Comparison of ENCODE assay signal across 29 mouse cellular contexts in the genomic region with DNA sequence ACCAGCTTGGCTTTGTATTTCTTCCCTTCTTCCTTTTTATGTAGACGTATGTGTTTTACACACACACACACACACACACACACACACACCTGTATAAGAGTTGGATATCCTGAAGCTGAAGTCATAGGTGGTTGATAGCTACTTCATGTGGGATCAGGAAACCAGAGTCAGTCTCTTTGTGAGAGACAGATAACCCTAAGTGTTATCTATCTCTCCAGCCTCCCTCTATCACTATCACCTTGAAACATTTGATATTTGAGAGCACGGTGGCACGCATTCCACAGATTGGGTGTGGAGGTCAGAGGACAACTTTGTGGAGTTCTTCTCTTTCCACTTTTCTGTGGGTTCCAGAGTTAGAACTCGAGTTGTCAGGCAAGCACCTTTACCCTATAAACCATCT. TPM values are rescaled to one million over a fixed set of nuclear protein-coding genes. Genes with fewer than 3 reads are reported as not detected.
"Had no signal": no experiment of that assay in that cellular context is flagged by ENCODE, and none has a peak within 500 bp of the region (broad histone marks: within the 10 kb centered on the region; RNA-seq: fewer than 3 reads in every experiment).

No protein-coding gene starts in this region.

- H3K9me3 ChIP-seq: limb, embryonic 12.5 days; limb, embryonic 15.5 days; lung, embryonic 15.5 days; midbrain, embryonic 10.5 days; neural tube, embryonic 12.5 days; neural tube, embryonic 15.5 days had no signal

- ATAC-seq: hindbrain, postnatal 0 days; inflammation-experienced regulatory T-cells, adult 6 months; liver, postnatal 0 days had no signal

- H3K36me3 ChIP-seq: limb, embryonic 12.5 days; limb, embryonic 15.5 days; lung, embryonic 15.5 days; midbrain, embryonic 10.5 days; neural tube, embryonic 12.5 days; neural tube, embryonic 15.5 days had no signal

- H3K27ac ChIP-seq: hindbrain, postnatal 0 days; layer of hippocampus, adult 2 months; limb, embryonic 12.5 days; limb, embryonic 15.5 days; liver, embryonic 14.5 days; lung, embryonic 15.5 days; midbrain, embryonic 10.5 days; neural tube, embryonic 12.5 days; neural tube, embryonic 15.5 days had no signal

- H3K9ac ChIP-seq: limb, embryonic 12.5 days; limb, embryonic 15.5 days; liver, embryonic 14.5 days; liver, postnatal 0 days; lung, embryonic 15.5 days; neural tube, embryonic 12.5 days; neural tube, embryonic 15.5 days had no signal

- H3K4me3 ChIP-seq: layer of hippocampus, adult 2 months; limb, embryonic 12.5 days; limb, embryonic 15.5 days; lung, embryonic 15.5 days; midbrain, embryonic 10.5 days; neural tube, embryonic 12.5 days; neural tube, embryonic 15.5 days had no signal

- H3K4me2 ChIP-seq: limb, embryonic 12.5 days; limb, embryonic 15.5 days; liver, embryonic 11.5 days; lung, embryonic 15.5 days; neural tube, embryonic 12.5 days; neural tube, embryonic 15.5 days had no signal

- DNase-seq: kidney, adult 18-20 months; kidney, adult 9 months; kidney, postnatal 14 days; kidney, postnatal 4 days; layer of hippocampus, adult 9-11 months; left cerebral cortex, postnatal 4 days; liver, postnatal 0 days; lung, postnatal 10 days; lung, postnatal 4 days; midbrain, embryonic 14.5 days; right cerebral cortex, adult 18-20 months; right cerebral cortex, postnatal 25 days; thymus, postnatal 25 days had no signal

RNA-seq across cellular contexts. Expression of a gene that starts 0.8 kb away (rescaled TPM):
- total RNA-seq: megakaryocyte progenitor cell, adult 5-6 weeks had no signal
- polyA plus RNA-seq: inflammation-experienced regulatory T-cells, adult 6 months; limb, embryonic 12.5 days had no signal

RNA-seq across cellular contexts. Expression of a gene that starts 19.7 kb away (rescaled TPM):
- total RNA-seq: hindbrain, postnatal 0 days; left cerebral cortex, postnatal 4 days; megakaryocyte progenitor cell, adult 5-6 weeks had no signal
- polyA plus RNA-seq: hindbrain, postnatal 0 days; inflammation-experienced regulatory T-cells, adult 6 months; liver, embryonic 14.5 days; midbrain, embryonic 10.5 days; midbrain, embryonic 14.5 days; spleen, adult 2 months had no signal

RNA-seq across cellular contexts. Expression of a gene that starts 30.2 kb away (rescaled TPM):
- total RNA-seq: hindbrain, postnatal 0 days; layer of hippocampus, adult 2 months; left cerebral cortex, postnatal 14 days; left cerebral cortex, postnatal 4 days had no signal
- polyA plus RNA-seq: hindbrain, postnatal 0 days had no signal

RNA-seq across cellular contexts. Expression of a gene that starts 35.8 kb away (rescaled TPM):
- total RNA-seq: hindbrain, postnatal 0 days; layer of hippocampus, adult 2 months; left cerebral cortex, adult 8-10 months; left cerebral cortex, postnatal 14 days; left cerebral cortex, postnatal 4 days had no signal
- polyA plus RNA-seq: inflammation-experienced regulatory T-cells, adult 6 months; limb, embryonic 12.5 days; liver, embryonic 11.5 days; liver, embryonic 14.5 days; liver, postnatal 0 days; lung, embryonic 15.5 days; midbrain, embryonic 14.5 days; neural tube, embryonic 12.5 days; neural tube, embryonic 15.5 days; spleen, adult 2 months; thymus, postnatal 0 days had no signal
